Mouse (Mus musculus) brain, adult 2 months (tissue): ENCODE measurements around the gene Tmed2.
"Not testable (repeated sequence)": the region's sequence is repeated elsewhere in the genome, so short reads cannot be mapped to it uniquely, and the experiment has no call there.

Experiments
- DNase-seq: peaks from one replicate; pipeline ENCODE4 v3.0.0; 2011; ENCODE audit warnings: low read depth, low spot score

Tmed2 gene

GRCm38 (mm10) chr5:124575467-124575866 is 35.0 kb downstream of the Tmed2 start:
- no peak for DNase-seq

DNA sequence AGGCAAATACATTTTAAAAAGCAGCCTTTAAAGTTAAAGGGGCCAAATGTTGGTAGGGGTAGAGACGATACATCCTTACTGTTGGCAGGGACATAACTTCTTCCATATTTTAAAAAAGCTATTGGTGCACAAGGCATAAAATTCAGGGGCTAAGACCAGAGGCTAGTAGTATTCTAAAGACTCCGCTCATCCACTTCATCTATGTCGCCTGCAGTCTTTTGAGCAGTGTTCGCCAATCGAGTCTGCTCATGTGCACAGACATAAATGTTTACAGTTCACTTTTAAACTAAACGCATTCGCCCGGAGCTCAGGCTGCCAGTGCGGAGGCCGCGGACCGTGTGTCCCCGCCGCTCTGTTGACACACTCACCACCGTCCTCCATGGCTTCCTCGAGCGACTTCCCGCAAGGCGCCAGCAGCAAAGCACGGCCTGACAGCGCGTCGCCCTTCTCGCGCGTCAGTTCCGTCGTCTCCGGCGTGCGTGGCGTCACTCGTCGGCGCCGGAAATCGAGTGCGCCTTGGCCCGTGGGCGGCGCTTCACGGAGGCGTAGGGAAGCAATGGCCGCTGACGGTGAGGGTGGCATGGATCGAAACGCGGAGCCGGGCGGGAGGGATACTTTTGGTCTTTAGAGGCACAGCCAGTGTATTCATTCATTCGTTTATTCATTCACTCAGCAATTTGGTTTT is 38.3 kb downstream of the Tmed2 start, which contains the start of the genes Eif2b1 and Gtf2h3:
Eif2b1 (minus strand) TSS at position 499 of the 685 bp plus-strand sequence.
Gtf2h3 (plus strand) TSS at position 508 of the 685 bp plus-strand sequence.
- peak; percentile 98 for DNase-seq

GRCm38 (mm10) chr5:124582515-124582914 is 42.0 kb downstream of the Tmed2 start:
- DNase-seq, result peak; percentile 33

DNA sequence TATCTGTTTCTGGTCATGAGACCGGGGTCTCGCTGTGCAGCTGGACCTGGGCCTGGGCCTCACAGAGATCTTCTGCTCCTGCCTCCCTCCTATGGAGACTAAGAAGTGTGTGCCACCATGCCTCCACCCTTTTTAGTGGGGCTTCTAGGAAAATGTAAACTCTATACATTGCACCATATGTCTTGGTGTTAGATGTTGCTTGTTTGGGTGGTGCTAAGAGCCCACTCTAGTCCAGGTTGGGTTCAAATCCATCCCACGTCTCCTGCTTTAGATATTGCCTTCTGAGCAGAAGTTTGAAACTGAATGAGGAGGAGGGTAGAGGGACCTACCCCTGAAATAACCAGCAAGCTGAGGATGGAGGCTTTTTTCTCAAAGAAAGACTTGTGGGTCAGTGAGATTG is 52.3 kb downstream of the Tmed2 start:
- DNase-seq, result peak; percentile 46

DNA sequence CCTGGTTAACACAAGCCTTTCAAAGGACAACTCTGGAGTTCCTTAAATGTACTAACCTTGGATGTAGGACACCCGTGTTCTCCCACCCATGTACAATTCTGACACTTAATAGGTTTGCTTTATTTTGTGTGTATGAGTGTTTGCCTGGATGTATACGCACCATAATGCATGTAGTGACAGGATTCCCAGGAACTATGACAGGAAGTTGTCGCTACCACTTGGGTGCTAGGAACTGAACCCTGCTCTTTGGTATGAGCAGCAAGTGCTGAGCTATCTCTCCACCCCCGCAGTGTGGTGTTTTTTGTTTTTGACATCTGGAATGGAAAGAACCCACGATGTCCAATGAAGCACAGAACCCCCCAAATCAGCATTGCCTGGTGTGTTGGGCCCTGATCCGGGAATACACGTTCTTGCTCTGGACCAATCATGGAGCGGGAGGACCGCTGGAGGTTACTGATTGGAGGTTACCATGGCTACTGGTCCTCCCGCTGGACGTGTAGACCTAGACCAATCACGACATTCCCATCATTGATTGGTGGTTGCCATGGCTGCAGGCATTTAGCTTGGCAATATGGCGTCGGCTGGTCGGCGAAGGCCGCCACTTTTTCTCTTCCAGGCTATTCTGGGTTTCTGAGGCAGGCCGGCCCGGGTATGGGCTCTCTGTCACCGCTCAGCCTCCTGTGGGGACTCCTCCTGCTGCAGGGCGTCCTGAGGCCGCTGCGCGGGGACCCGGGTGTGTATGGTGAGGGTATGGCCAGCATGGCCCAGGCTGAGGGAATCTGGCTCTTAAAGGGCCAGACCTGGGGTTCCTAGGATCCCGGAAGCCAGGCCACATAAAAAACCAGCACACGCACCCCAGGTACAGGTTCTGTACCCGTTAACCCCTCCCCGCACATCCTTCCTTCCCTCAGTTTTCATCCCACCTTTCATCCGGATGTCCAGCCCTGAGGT is 58.0 kb downstream of the Tmed2 start:
- DNase-seq, result peak; percentile 99

DNA sequence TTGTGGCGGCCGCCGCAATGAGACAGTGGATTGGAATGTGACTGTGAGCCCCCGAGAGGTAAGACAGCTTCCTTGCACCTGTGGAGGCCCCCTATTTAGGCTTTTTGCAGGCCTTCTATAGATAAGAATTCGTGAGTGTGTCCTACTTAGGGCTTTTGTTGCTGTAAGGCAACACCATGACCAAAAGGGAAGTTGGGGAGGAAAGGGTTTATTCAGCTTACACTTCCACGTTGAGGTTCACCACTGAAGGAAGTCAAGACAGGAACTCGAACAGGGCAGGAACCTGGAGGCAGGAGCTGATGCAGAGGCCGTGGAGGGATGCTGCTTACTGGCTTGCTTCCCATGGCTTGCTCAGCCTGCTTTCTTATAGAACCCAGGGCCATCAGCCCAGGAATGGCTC is 59.2 kb downstream of the Tmed2 start:
- DNase-seq, result not testable (repeated sequence)
